Mouse (Mus musculus) bone marrow, adult 2 months (tissue): ENCODE measurements around the gene Myo10.

Experiments used
- CTCF ChIP-seq: fragments of 200-500 bp; IDR thresholded peaks from 2 replicates; pipeline ENCODE4 v1.5.1; 2011; ENCODE audit warnings: low read length, control low read depth; ENCODE audit not compliant: control insufficient read depth, insufficient read depth
- POLR2A ChIP-seq: fragments of 200-500 bp; IDR thresholded peaks from 2 replicates; pipeline ENCODE4 v1.6.1; 2011; ENCODE audit warnings: low read depth, mild to moderate bottlenecking, control low read depth, low read length, borderline replicate concordance; ENCODE audit not compliant: control insufficient read depth

DNA sequence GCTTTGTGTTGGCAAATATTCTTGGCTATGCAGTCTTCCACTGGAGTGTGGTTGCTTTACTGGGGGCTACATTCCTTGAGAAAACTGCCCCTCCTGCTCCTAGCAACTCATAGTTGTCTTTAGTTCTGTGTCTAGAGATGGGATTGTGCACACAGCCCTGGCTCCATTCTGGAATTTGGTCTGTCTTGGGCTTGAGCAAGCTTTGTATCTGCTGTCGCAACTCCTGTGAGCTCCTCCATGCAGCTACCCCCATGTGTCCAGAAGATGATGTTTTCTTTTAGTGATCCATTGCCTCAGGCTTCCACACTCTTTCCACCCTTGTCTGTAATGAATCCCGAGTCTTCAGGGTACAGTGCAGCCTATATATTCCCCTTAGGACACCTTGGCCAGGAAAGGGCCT lies 5.9 kb downstream of the Myo10 start:
- TF ChIP-seq POLR2A (no peak), CTCF (no peak)
